Mouse (Mus musculus) lung, embryonic 14.5 days (tissue): Measurements from ENCODE around the gene Dynll2. TPM values are rescaled to one million over a fixed set of nuclear protein-coding genes. Genes with fewer than 3 reads are reported as not detected.
A peak's percentile ranks its signal among the peaks of the same experiment; 100 is the strongest.
"Not testable (repeated sequence)": the region's sequence is repeated elsewhere in the genome, so short reads cannot be mapped to it uniquely, and the experiment has no call there.

ENCODE experiments used
- ATAC-seq: fragments of 200-750 bp; cut with Nextera tagmentation; 2 replicates; pipeline ENCODE4 v1.8.0; 2017; ENCODE audit warnings: mild to moderate bottlenecking, moderate TSS enrichment, moderate library complexity; ENCODE audit not compliant: insufficient read depth
- DNase-seq: peaks from one replicate; pipeline ENCODE4 v3.0.0-alpha.2; 2015
- H3K27ac ChIP-seq: fragments of 300-500 bp; sonication (generic); 2 replicates; pipeline ENCODE4 v1.5.1; 2014; ENCODE audit warnings: low read depth, mild to moderate bottlenecking, moderate library complexity
- H3K27me3 ChIP-seq: fragments of 300-500 bp; sonication (generic); 2 replicates; pipeline ENCODE4 v1.6.1; 2014; ENCODE audit warnings: low read length, control low read depth; ENCODE audit not compliant: insufficient read depth
- H3K36me3 ChIP-seq: fragments of 300-500 bp; sonication (generic); 2 replicates; pipeline ENCODE4 v1.6.1; 2014; ENCODE audit warnings: control low read depth; ENCODE audit not compliant: insufficient read depth
- H3K4me1 ChIP-seq: fragments of 300-500 bp; sonication (generic); 2 replicates; pipeline ENCODE4 v1.6.1; 2014; ENCODE audit warnings: antibody characterized with exemption, control low read depth; ENCODE audit not compliant: insufficient read depth
- H3K4me2 ChIP-seq: fragments of 300-500 bp; sonication (generic); 2 replicates; pipeline ENCODE4 v1.6.1; 2014; ENCODE audit warnings: mild to moderate bottlenecking
- H3K4me3 ChIP-seq: fragments of 300-500 bp; sonication (generic); 2 replicates; pipeline ENCODE4 v1.5.1; 2014; ENCODE audit warnings: low read depth, low read length
- H3K9ac ChIP-seq: fragments of 300-500 bp; sonication (generic); 2 replicates; pipeline ENCODE4 v1.6.1; 2014
- H3K9me3 ChIP-seq: fragments of 300-500 bp; sonication (generic); 2 replicates; pipeline ENCODE4 v1.6.1; 2016; ENCODE audit warnings: low read depth, low read length, control low read depth
- CTCF ChIP-seq: IDR thresholded peaks from 2 replicates; pipeline ENCODE4 v1.5.1; 2016; ENCODE audit warnings: antibody characterized with exemption, low read depth
- WGBS: fragments of 180-500 bp; shearing (Covaris S2); extraction: QIAGEN DNeasy Blood & Tissue Kit; methylation state at CpG from one replicate; pipeline ENCODE4 v1.1.7; 2014; 5-methylcytosine and 5-hydroxymethylcytosine counted together
- polyA plus RNA-seq: library from polyadenylated mRNA; unstranded; fragments of >200 nt; fragmentation: Nextera tagmentation; extraction: Ambion mirVana; gene quantifications from 2 replicates; pipeline ENCODE4 v1.2.1, GENCODE M21; 2014

The Dynll2 gene
- polyA plus RNA-seq, 1 experiment from 2014 or later = 19.7 TPM

GRCm38 (mm10) chr11:87987861-87988260 lies 528 bp upstream of the Dynll2 start:
- H3K36me3 ChIP-seq = peaks cover 16% of the 10 kb centered on the region
- no peaks in the 10 kb centered on the region for H3K27me3 ChIP-seq
- peaks cover 10% of the 10 kb centered on the region for H3K4me1 ChIP-seq
- H3K4me2 ChIP-seq = peak overlapping the region; percentile 88
- ATAC-seq (no peak), DNase-seq (no peak)
- H3K9me3 ChIP-seq = no peaks in the 10 kb centered on the region
- H3K9ac ChIP-seq = peak overlapping the region; percentile 93
- H3K27ac ChIP-seq = peak overlapping the region; percentile 94
- no peak for TF ChIP-seq CTCF
- H3K4me3 ChIP-seq = peak overlapping the region; percentile 98
- 63% methylated on average over 11 of the region's 11 CpGs for WGBS

GRCm38 (mm10) chr11:87986141-87986741 lies 1.1 kb downstream of the Dynll2 start:
- Histone ChIP-seq H3K9me3 (no peaks in the 10 kb centered on the region), H3K4me3 (peak overlapping the region; percentile 98), H3K4me2 (peak overlapping the region; percentile 88), H3K36me3 (peaks cover 32% of the 10 kb centered on the region), H3K9ac (peak overlapping the region; percentile 93), H3K27me3 (no peaks in the 10 kb centered on the region), H3K4me1 (peaks cover 10% of the 10 kb centered on the region), H3K27ac (peak overlapping the region; percentile 94)
- DNase-seq = peak; percentile 75
- peak; percentile 9; the same call in 1 of the 2 replicates for ATAC-seq
- TF ChIP-seq CTCF = peak; percentile 27; the same call in 1 of the 2 replicates
- 2% methylated on average over 13 of the region's 13 CpGs for WGBS

- no peak overlapping the region for H3K27ac ChIP-seq
- no peak for TF ChIP-seq CTCF
- peak overlapping the region; percentile 88 for H3K4me2 ChIP-seq
- WGBS = 25% methylated on average over 9 of the region's 9 CpGs
- ATAC-seq = no peak
- peaks cover 38% of the 10 kb centered on the region for H3K36me3 ChIP-seq
- H3K4me1 ChIP-seq = peaks cover 10% of the 10 kb centered on the region
- H3K9ac ChIP-seq = peak overlapping the region; percentile 93; the same call in 1 of the 2 replicates
- H3K27me3 ChIP-seq = no peaks in the 10 kb centered on the region
- H3K4me3 ChIP-seq = peak overlapping the region; percentile 98
- no peaks in the 10 kb centered on the region for H3K9me3 ChIP-seq
- peak; percentile 13 for DNase-seq
Observed at GRCm38 (mm10) chr11:87985643-87986042, 1.7 kb downstream of the Dynll2 start.

GRCm38 (mm10) chr11:87984571-87984970 lies 2.8 kb downstream of the Dynll2 start:
- H3K9me3 ChIP-seq = no peaks in the 10 kb centered on the region
- peak overlapping the region; percentile 88 for H3K4me2 ChIP-seq
- no peak for TF ChIP-seq CTCF
- no peak overlapping the region for H3K27ac ChIP-seq
- H3K36me3 ChIP-seq = peaks cover 49% of the 10 kb centered on the region
- H3K27me3 ChIP-seq = no peaks in the 10 kb centered on the region
- ATAC-seq = no peak
- DNase-seq = no peak
- no peak overlapping the region for H3K9ac ChIP-seq
- peaks cover 10% of the 10 kb centered on the region for H3K4me1 ChIP-seq
- WGBS = 78% methylated on average over 3 of the region's 3 CpGs
- H3K4me3 ChIP-seq = no peak overlapping the region

- peak; percentile 40 for TF ChIP-seq CTCF
Observed at GRCm38 (mm10) chr11:87978905-87979304, 8.4 kb downstream of the Dynll2 start.

GRCm38 (mm10) chr11:87977021-87977420 lies 10.3 kb downstream of the Dynll2 start:
- not testable (repeated sequence) for H3K4me2 ChIP-seq, ATAC-seq, H3K9me3 ChIP-seq, H3K9ac ChIP-seq, H3K4me1 ChIP-seq, H3K4me3 ChIP-seq, H3K27me3 ChIP-seq, H3K27ac ChIP-seq, DNase-seq
- H3K36me3 ChIP-seq = peaks cover 50% of the 10 kb centered on the region
- WGBS = 79% methylated on average over 8 of the region's 8 CpGs

More at GRCm38 (mm10) chr11:87978905-87979304, 8.4 kb downstream of the Dynll2 start:
- ATAC-seq (no peak), DNase-seq (no peak)
- Histone ChIP-seq H3K4me2 (no peak overlapping the region), H3K27ac (no peak overlapping the region), H3K27me3 (no peaks in the 10 kb centered on the region), H3K9ac (no peak overlapping the region), H3K36me3 (peaks cover 69% of the 10 kb centered on the region), H3K4me1 (no peaks in the 10 kb centered on the region), H3K4me3 (no peak overlapping the region), H3K9me3 (no peaks in the 10 kb centered on the region)
- 68% methylated on average over 4 of the region's 4 CpGs for WGBS

GRCm38 (mm10) chr11:87974477-87975181 lies 12.7 kb downstream of the Dynll2 start:
- peaks cover 26% of the 10 kb centered on the region for H3K36me3 ChIP-seq
- DNase-seq (peak; percentile 90), ATAC-seq (peak; percentile 59)
- no peak overlapping the region for H3K4me2 ChIP-seq
- WGBS = 13% methylated on average over 11 of the region's 11 CpGs
- H3K4me3 ChIP-seq = no peak overlapping the region
- peak; percentile 88 for TF ChIP-seq CTCF
- no peak overlapping the region for H3K9ac ChIP-seq
- no peaks in the 10 kb centered on the region for H3K4me1 ChIP-seq
- H3K27me3 ChIP-seq = no peaks in the 10 kb centered on the region
- no peak overlapping the region for H3K27ac ChIP-seq
- no peaks in the 10 kb centered on the region for H3K9me3 ChIP-seq
